Mouse (Mus musculus) limb, embryonic 12.5 days (tissue): Measurements from ENCODE around the gene Mterf2. TPM values are rescaled to one million over a fixed set of nuclear protein-coding genes. Genes with fewer than 3 reads are reported as not detected.

Experiments
- ATAC-seq: fragments of 200-750 bp; cut with Nextera tagmentation; 2 replicates; pipeline ENCODE4 v1.8.0; 2017; ENCODE audit warnings: low read depth, moderate TSS enrichment; ENCODE audit not compliant: insufficient number of reproducible peaks, insufficient read depth, low FRiP score, low TSS enrichment
- H3K27ac ChIP-seq: fragments of 300-500 bp; sonication (generic); 2 replicates; pipeline ENCODE4 v1.5.1; 2016; ENCODE audit warnings: mild to moderate bottlenecking, moderate library complexity
- H3K27me3 ChIP-seq: fragments of 300-500 bp; sonication (generic); 2 replicates; pipeline ENCODE4 v1.6.1; 2016; ENCODE audit warnings: mild to moderate bottlenecking, moderate library complexity
- H3K36me3 ChIP-seq: fragments of 300-500 bp; sonication (generic); 2 replicates; pipeline ENCODE4 v1.6.1; 2016; ENCODE audit warnings: mild to moderate bottlenecking, moderate library complexity
- H3K4me1 ChIP-seq: fragments of 300-500 bp; sonication (generic); replicated peaks from 2 replicates; pipeline ENCODE4 v1.6.1; 2016
- H3K4me2 ChIP-seq: fragments of 300-500 bp; sonication (generic); 2 replicates; pipeline ENCODE4 v1.6.1; 2016; ENCODE audit warnings: mild to moderate bottlenecking, moderate library complexity
- H3K4me3 ChIP-seq: fragments of 300-500 bp; sonication (generic); replicated peaks from 2 replicates; pipeline ENCODE4 v1.5.1; 2016; ENCODE audit warnings: mild to moderate bottlenecking
- H3K9ac ChIP-seq: fragments of 300-500 bp; sonication (generic); replicated peaks from 2 replicates; pipeline ENCODE4 v1.6.1; 2016; ENCODE audit warnings: mild to moderate bottlenecking, moderate library complexity
- H3K9me3 ChIP-seq: fragments of 300-500 bp; sonication (generic); 2 replicates; pipeline ENCODE4 v1.6.1; 2016; ENCODE audit warnings: mild to moderate bottlenecking, moderate library complexity
- WGBS: fragments of 180-500 bp; shearing (Covaris S2); methylation state at CpG from one replicate; pipeline ENCODE4 v1.1.7; 2016; 5-methylcytosine and 5-hydroxymethylcytosine counted together
- polyA plus RNA-seq: library from polyadenylated mRNA; unstranded; fragments of >200 nt; fragmentation: Nextera tagmentation; extraction: Ambion mirVana; gene quantifications from 2 replicates; pipeline ENCODE4 v1.2.1, GENCODE M21; 2016

Mterf2 gene
- polyA plus RNA-seq, 1 experiment from 2014 or later, result 25.1 TPM

DNA sequence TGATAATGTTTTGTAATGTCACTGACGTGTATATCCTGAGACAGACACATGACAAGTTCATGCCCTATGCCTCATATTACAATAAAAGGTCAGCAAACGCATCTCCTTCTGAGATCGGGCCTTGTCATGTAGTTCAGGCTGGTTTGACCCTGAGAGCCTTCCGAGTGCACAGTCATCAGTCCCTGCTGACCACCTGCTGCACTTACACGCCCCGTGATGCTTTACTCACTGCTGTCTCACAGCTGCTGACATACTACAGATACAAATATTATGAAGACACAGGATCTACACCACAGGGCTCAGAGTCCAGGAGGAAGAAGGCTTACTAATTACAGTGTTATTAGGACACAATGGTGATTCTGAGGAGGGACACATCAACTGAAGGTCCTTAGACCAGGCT lies 8.7 kb upstream of the Mterf2 start:
- H3K4me1 ChIP-seq, result peaks cover 7% of the 10 kb centered on the region; the same call in 1 of the 2 replicates
- no peak overlapping the region for H3K4me3 ChIP-seq
- 91% methylated on average over 6 of the region's 6 CpGs for WGBS
- peaks cover 16% of the 10 kb centered on the region; the same call in 1 of the 2 replicates for H3K36me3 ChIP-seq
- H3K4me2 ChIP-seq, result no peak overlapping the region
- H3K27me3 ChIP-seq, result no peaks in the 10 kb centered on the region
- H3K9me3 ChIP-seq, result no peaks in the 10 kb centered on the region
- H3K9ac ChIP-seq, result no peak overlapping the region
- ATAC-seq, result no peak
- H3K27ac ChIP-seq, result no peak overlapping the region

DNA sequence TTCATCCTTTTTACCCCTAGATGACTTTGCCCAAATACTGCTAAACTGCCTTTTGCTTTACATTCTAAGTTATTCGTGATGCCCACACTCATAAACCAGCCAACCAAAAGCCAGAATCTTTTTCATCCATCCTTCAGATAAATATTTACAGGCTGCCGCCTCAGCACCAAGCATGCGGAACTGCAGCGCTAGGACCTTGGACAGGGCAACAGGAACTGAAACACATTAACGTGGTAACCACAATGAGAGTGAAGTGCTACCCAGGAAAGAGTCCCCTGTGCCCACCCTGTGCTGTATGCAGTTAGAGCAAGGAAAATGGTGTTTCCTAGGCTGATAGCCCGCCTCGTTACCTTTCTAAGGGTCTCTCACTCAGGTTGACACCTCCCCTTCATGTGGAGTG lies 626 bp upstream of the Mterf2 start:
- ATAC-seq, result 0 out of 2 replicates have a peak, but pooled peaks have one; percentile 1

DNA sequence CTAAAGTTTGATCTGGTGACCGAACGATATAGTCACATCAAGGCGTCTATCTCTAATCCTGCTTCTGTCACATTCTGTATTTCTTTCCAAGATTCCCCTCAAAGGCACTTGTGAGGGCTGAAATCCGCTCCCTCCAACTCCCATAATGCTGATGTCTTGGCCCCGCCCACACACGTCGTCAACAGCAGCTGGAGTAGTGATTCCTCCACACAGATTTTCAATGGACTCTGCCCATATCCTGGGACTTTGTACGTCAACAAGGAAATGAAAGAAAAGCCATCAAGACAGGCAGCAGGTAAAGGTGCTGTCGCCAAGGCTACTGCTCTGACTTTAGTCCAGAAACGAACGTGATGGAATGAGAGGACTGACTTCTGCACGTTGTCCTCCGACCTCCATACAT lies 2.6 kb downstream of the Mterf2 start:
- H3K4me1 ChIP-seq, result peaks cover 6% of the 10 kb centered on the region
- no peak overlapping the region for H3K27ac ChIP-seq
- no peaks in the 10 kb centered on the region for H3K27me3 ChIP-seq
- no peak overlapping the region for H3K4me2 ChIP-seq
- no peak for ATAC-seq
- H3K36me3 ChIP-seq, result peaks cover 53% of the 10 kb centered on the region
- H3K4me3 ChIP-seq, result no peak overlapping the region
- no peaks in the 10 kb centered on the region for H3K9me3 ChIP-seq
- H3K9ac ChIP-seq, result no peak overlapping the region
- 88% methylated on average over 13 of the region's 13 CpGs for WGBS

More for the DNA sequence above, 626 bp upstream of the Mterf2 start:
- WGBS, result 18% methylated on average over 7 of the region's 7 CpGs
- Histone ChIP-seq H3K27ac (no peak overlapping the region; the same call in 1 of the 2 replicates), H3K9ac (no peak overlapping the region), H3K9me3 (no peaks in the 10 kb centered on the region), H3K36me3 (peaks cover 32% of the 10 kb centered on the region; the same call in 1 of the 2 replicates), H3K4me3 (peak overlapping the region; percentile 71), H3K27me3 (no peaks in the 10 kb centered on the region), H3K4me1 (peaks cover 6% of the 10 kb centered on the region), H3K4me2 (peak overlapping the region; percentile 67)

DNA sequence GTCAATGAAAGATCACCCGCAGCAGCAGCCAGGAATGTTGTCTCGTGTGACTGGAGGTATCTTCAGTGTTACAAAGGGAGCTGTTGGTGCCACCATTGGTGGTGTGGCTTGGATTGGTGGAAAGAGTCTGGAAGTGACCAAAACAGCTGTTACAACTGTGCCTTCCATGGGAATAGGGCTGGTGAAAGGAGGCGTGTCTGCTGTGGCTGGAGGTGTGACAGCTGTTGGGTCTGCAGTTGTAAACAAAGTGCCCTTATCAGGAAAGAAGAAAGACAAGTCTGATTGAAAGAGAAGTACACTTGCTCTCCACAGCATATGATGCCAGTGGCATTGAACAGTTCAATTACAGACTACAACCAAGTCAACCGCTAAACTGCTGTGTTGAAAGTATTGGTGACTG lies 13.4 kb downstream of the Mterf2 start:
- ATAC-seq, result no peak
- H3K36me3 ChIP-seq, result peaks cover 58% of the 10 kb centered on the region
- 81% methylated on average over 4 of the region's 4 CpGs for WGBS

DNA sequence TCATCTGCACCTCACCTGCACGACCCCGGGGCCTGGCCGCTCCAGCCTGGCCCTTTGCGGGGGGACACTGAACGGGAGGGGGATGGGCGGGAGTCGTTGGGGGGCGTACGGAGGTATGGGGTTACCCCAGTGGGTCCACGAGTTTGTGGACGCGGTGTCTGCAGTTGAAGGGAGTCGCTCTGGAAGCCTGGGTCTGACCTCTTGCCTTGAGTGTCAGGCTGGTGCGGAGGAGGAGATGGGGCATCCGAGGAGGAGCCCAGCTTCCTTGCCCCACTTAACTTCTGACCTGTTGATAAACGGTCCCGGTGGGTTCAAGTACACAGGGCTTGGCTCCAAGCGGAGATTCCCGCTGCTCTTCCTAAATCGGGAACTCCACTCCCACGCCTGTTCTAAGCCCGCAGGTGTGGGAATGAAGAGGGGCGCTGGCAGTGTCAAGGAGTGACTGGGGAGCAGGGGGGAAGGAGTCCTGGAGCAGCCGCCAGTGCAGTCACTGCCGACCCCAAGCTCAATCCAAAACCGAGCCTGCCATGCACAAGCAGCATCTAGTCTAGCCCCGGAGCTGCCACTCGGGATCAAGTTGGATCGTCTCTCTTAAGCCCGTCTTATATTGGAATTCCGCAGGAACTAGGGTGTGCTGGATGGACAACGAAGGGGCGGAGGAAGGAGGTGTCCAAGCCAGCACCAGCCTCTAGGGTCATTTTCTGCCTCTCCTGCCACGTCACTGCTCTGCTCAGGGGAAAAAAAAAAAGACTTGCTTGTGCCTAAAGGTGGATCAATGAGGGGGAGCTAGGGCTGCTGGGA lies 24.5 kb downstream of the Mterf2 start:
- ATAC-seq, result peak; percentile 52; the same call in 1 of the 2 replicates
- Histone ChIP-seq H3K4me1 (peaks cover 18% of the 10 kb centered on the region), H3K27ac (peak overlapping the region; percentile 83), H3K4me2 (peak overlapping the region; percentile 85), H3K27me3 (no peaks in the 10 kb centered on the region), H3K4me3 (peak overlapping the region; percentile 97), H3K36me3 (0 out of 2 replicates have a peak, but pooled peaks cover 3% of the 10 kb centered on the region), H3K9me3 (no peaks in the 10 kb centered on the region), H3K9ac (peak overlapping the region; percentile 92)
- 1% methylated on average over 34 of the region's 34 CpGs for WGBS

More for the DNA sequence above, 13.4 kb downstream of the Mterf2 start:
- Histone ChIP-seq H3K4me1 (no peaks in the 10 kb centered on the region), H3K27ac (no peak overlapping the region), H3K4me3 (no peak overlapping the region), H3K27me3 (no peaks in the 10 kb centered on the region), H3K9ac (no peak overlapping the region), H3K9me3 (no peaks in the 10 kb centered on the region), H3K4me2 (no peak overlapping the region)

DNA sequence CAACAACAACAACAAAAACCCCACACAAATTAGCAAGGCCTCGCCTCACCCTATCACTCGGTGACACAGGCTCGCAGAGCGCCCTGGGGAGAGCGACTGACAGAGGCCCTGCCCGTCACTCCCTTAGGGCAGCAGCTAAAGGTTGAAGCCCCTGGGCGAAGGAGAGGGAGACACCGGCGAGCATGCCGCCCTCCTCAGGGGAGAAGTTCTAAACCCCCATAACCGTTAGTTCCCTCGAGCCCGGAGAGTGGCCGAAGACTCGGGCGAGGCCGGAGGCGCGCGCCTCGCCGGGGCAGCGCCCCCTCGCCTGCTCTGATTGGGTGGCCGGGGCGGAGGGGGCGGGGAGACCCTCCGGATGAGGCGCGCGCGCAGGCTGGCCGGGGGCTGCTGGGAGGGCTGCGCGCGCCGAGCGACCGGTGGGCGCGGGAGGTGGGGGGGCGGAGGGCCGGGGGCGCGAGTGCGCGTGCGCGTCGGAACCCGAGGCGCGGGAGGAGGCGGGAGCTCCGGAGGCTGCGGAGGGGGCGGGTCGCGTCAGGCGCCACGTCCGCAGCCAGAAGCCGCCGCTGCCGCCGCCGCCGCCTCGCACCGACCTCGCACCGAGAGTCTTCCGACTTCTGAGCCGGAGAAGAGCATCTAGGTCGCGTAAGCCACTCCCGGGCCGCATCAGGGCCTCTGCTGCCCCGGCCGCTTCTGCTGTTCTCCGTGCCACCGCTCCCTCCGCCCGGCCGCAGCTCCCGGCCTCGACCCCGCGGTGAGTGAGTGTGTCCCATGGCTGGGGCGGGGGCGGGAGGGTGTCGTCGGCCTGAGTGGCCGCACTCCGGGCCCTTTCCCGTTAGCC lies 25.4 kb downstream of the Mterf2 start, which contains the start of the genes Fhl4 and Tmem263:
TSS of gene Fhl4 (minus strand) at position 249 of the 838 bp plus-strand sequence.
TSS of gene Tmem263 (plus strand) at position 381 of the 838 bp plus-strand sequence.
- under 1% methylated on average over 78 of the region's 96 CpGs for WGBS
- peak within 1 kb of the TSS; percentile 97 for H3K4me3 ChIP-seq
- no peaks in the 10 kb centered on the region for H3K27me3 ChIP-seq
- no peaks in the 10 kb centered on the region for H3K9me3 ChIP-seq
- H3K4me1 ChIP-seq, result peaks cover 18% of the 10 kb centered on the region
- H3K36me3 ChIP-seq, result 0 out of 2 replicates have a peak, but pooled peaks cover 3% of the 10 kb centered on the region
- peak within 1 kb of the TSS; percentile 92 for H3K9ac ChIP-seq
- peak within 1 kb of the TSS; percentile 88 for H3K27ac ChIP-seq
- peak within 1 kb of the TSS; percentile 85 for H3K4me2 ChIP-seq
- ATAC-seq, result peak; percentile 90

DNA sequence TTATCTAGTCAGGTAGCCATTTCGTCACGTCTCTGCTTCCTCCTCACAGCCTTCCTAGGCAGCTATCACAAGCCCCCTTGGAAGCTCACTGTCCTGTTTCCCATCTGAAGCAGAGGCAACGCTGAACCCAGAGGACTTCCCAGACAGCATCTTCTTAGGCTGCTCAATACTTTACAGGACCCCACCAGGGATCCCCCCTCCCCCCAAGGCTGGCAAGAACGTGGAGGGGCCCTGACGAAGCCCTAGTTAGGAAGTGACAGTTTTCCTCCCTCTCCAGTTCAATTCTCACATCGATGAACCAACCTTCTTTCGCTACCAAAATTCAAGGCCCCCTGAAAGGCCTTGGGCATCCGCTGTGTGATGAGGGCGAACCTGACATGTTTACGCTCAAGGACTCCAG lies 26.0 kb downstream of the Mterf2 start:
- Histone ChIP-seq H3K27ac (peak overlapping the region; percentile 88), H3K4me1 (peaks cover 18% of the 10 kb centered on the region), H3K36me3 (0 out of 2 replicates have a peak, but pooled peaks cover 3% of the 10 kb centered on the region), H3K4me3 (peak overlapping the region; percentile 97), H3K4me2 (peak overlapping the region; percentile 85), H3K9me3 (no peaks in the 10 kb centered on the region), H3K9ac (peak overlapping the region; percentile 80), H3K27me3 (no peaks in the 10 kb centered on the region)
- WGBS, result 2% methylated on average over 10 of the region's 10 CpGs
- peak; percentile 13; the same call in 1 of the 2 replicates for ATAC-seq

DNA sequence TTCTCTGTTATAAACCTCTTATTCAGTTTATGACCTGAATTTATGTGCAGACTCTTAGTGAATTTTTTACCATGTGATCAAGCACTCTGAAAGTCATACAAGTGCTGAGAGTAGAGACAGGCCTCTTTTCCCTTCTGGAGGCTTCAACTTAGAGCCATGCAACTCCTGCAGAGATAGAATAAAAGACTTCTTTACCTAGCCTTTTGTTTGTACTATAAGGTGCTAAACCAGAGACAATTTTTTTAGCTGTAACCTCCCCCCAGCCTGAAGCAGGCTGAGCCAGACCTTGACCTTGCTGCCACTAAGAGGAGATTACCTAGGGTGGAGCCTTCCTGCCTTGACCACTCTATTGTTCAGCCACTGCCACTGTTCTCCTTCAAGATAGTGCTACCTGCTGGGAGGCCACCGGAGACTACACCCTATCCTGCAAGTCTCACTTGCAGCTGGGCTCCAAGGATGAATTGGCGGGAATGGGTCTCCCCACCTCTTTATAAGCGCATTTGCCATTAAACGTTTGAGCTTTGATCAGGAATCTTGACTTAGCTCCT lies 56.1 kb downstream of the Mterf2 start:
- Histone ChIP-seq H3K9me3 (no peaks in the 10 kb centered on the region), H3K36me3 (no peaks in the 10 kb centered on the region), H3K4me3 (no peak overlapping the region), H3K27ac (no peak overlapping the region), H3K4me2 (no peak overlapping the region), H3K27me3 (no peaks in the 10 kb centered on the region), H3K4me1 (no peaks in the 10 kb centered on the region), H3K9ac (no peak overlapping the region)
- ATAC-seq, result no peak
- 67% methylated on average over 4 of the region's 4 CpGs for WGBS

Other genes starting within 250 kb of the Mterf2 start
- gene Ric8b, start 210.4 kb downstream of the Mterf2 start, polyA plus RNA-seq, result 30.3 and 34.4 TPM in 2 replicates
- 0.79 and 0.95 TPM in 2 replicates for gene Fhl4, start 25.5 kb downstream of the Mterf2 start, polyA plus RNA-seq
- gene Tmem263, start 25.4 kb downstream of the Mterf2 start, polyA plus RNA-seq, result 106 and 109 TPM in 2 replicates
- gene Cry1, start 57.0 kb upstream of the Mterf2 start, polyA plus RNA-seq, result 43.0 and 44.8 TPM in 2 replicates